Mouse (Mus musculus) embryonic facial prominence, embryonic 12.5 days (tissue): ENCODE measurements around the gene Olfr1252. TPM values are rescaled to one million over a fixed set of nuclear protein-coding genes. Genes with fewer than 3 reads are reported as not detected.

Source experiments
- ATAC-seq: fragments of 200-750 bp; cut with Nextera tagmentation; 2 replicates; pipeline ENCODE4 v1.8.0; 2017; ENCODE audit not compliant: insufficient number of reproducible peaks, insufficient read depth, low FRiP score, low TSS enrichment
- H3K27ac ChIP-seq: fragments of 300-500 bp; sonication (generic); 2 replicates; pipeline ENCODE4 v1.5.1; 2016; ENCODE audit warnings: mild to moderate bottlenecking
- H3K27me3 ChIP-seq: fragments of 300-500 bp; sonication (generic); 2 replicates; pipeline ENCODE4 v1.6.1; 2016; ENCODE audit warnings: mild to moderate bottlenecking, moderate library complexity
- H3K36me3 ChIP-seq: fragments of 300-500 bp; sonication (generic); 2 replicates; pipeline ENCODE4 v1.6.1; 2016; ENCODE audit warnings: mild to moderate bottlenecking
- H3K4me1 ChIP-seq: fragments of 300-500 bp; sonication (generic); 2 replicates; pipeline ENCODE4 v1.6.1; 2016
- H3K4me2 ChIP-seq: fragments of 300-500 bp; sonication (generic); replicated peaks from 2 replicates; pipeline ENCODE4 v1.6.1; 2016; ENCODE audit warnings: mild to moderate bottlenecking, moderate library complexity
- H3K4me3 ChIP-seq: fragments of 300-500 bp; sonication (generic); 2 replicates; pipeline ENCODE4 v1.5.1; 2016; ENCODE audit warnings: mild to moderate bottlenecking
- H3K9ac ChIP-seq: fragments of 300-500 bp; sonication (generic); 2 replicates; pipeline ENCODE4 v1.6.1; 2016; ENCODE audit warnings: mild to moderate bottlenecking, moderate library complexity
- H3K9me3 ChIP-seq: fragments of 300-500 bp; sonication (generic); 2 replicates; pipeline ENCODE4 v1.6.1; 2016; ENCODE audit warnings: mild to moderate bottlenecking, moderate library complexity
- WGBS: fragments of 180-500 bp; shearing (Covaris S2); methylation state at CpG from one replicate; pipeline ENCODE4 v1.1.7; 2016; 5-methylcytosine and 5-hydroxymethylcytosine counted together
- polyA plus RNA-seq: library from polyadenylated mRNA; unstranded; fragments of >200 nt; fragmentation: Nextera tagmentation; extraction: Ambion mirVana; gene quantifications from 2 replicates; pipeline ENCODE4 v1.2.1, GENCODE M21; 2016

Gene Olfr1252
- polyA plus RNA-seq = not detected in 2 replicates

DNA sequence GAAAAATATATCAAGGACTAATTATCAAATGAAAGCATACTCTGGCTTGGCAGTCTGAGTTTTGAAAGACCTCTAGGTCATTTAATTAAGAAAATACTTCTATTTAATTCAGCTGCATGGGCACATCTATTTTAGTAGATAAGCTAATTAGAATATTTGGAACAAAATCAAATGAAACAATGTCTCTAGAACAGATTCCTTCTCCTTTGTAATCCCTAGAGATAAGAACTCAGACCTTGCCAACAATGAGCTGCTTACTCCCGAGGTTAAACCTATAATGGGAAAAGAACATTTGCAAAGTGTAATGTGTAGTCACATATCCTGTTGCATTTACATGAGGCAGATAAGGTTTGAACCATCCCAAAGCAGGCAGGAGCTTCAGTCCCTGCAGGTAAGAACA, at the start of gene Olfr1252:
Gene Olfr1252, minus strand, starts transcription at position 101 of the 400 bp plus-strand sequence.
- H3K4me2 ChIP-seq = no peak within 1 kb of the TSS
- no peaks in the 10 kb centered on the region for H3K27me3 ChIP-seq
- ATAC-seq = no peak
- H3K9me3 ChIP-seq = no peaks in the 10 kb centered on the region
- H3K27ac ChIP-seq = no peak within 1 kb of the TSS
- no peak within 1 kb of the TSS for H3K9ac ChIP-seq
- 67% methylated on average over 1 of the region's 1 CpGs for WGBS
- H3K4me3 ChIP-seq = no peak within 1 kb of the TSS
- no peaks in the 10 kb centered on the region for H3K4me1 ChIP-seq
- H3K36me3 ChIP-seq = no peaks in the 10 kb centered on the region

DNA sequence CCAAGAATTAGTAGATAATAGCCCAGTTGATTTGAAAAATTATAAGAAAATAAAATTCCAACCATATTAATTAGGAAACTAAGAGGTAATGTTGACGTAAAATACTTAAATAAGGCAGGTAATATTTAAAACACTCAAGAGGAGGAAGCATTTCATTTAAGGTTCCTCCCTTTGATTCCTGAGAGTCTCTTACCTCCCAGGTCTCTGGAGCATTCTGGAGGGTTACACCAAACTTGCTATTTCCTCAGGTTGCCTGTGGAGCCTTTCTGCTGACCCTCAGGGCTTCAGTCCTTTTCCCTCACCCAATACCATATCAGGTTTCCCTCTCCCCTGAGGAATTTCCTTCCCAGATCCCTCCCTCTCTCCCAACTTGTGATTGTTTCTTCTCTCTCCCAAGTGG, 32.2 kb upstream of the Olfr1252 start, which contains the start of gene Olfr1253:
Gene Olfr1253, minus strand, starts transcription at position 101 of the 400 bp plus-strand sequence.
- H3K9me3 ChIP-seq = no peaks in the 10 kb centered on the region
- no peak for ATAC-seq
- no peak within 1 kb of the TSS for H3K4me3 ChIP-seq
- no peak within 1 kb of the TSS for H3K27ac ChIP-seq
- H3K36me3 ChIP-seq = no peaks in the 10 kb centered on the region
- H3K4me2 ChIP-seq = no peak within 1 kb of the TSS
- no peaks in the 10 kb centered on the region for H3K27me3 ChIP-seq
- H3K9ac ChIP-seq = no peak within 1 kb of the TSS
- WGBS = 87% methylated on average over 1 of the region's 1 CpGs
- H3K4me1 ChIP-seq = no peaks in the 10 kb centered on the region

DNA sequence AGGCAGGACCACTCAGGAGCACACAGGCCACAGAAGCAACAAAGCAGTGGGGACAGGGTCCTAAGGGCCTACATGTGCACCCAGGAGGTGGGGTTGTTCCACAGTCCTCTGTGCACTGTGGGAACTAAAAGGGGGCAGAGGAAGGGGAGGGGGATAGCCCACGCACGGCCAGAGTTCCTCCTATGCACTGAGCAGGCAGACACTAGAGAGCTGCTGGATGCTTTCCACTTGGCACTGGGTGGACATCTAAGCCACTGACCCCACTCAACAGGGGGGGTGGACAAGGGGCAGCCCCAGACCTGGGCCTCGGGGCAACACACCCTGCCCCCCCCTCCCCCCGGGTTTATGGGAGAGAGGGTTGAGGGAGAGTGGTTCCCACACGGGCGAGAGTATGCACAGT, 32.8 kb downstream of the Olfr1252 start:
- Histone ChIP-seq H3K27me3 (no peaks in the 10 kb centered on the region), H3K27ac (no peak overlapping the region), H3K9ac (no peak overlapping the region), H3K4me2 (no peak overlapping the region), H3K9me3 (no peaks in the 10 kb centered on the region), H3K4me3 (no peak overlapping the region), H3K36me3 (no peaks in the 10 kb centered on the region), H3K4me1 (no peaks in the 10 kb centered on the region)
- WGBS = 76% methylated on average over 6 of the region's 6 CpGs
- no peak for ATAC-seq

DNA sequence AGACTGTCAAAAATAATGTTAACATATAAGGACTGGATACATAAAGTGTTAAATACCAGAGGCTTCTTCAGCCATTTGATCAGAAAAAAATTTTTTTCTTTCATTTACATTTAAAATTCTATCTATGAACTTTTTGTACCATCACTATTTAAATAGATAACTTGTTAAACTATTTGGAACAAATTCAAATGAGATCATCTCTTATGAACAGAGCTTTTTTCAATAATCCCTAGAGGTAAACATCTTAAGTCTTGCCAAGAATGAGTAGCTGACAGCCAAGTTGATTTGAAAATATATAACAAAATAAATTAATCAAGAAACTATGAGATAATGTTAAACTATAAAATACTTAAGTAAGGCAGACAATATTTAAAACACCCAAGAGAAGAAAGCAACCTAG, 53.0 kb downstream of the Olfr1252 start, which contains the start of gene Olfr1251:
Gene Olfr1251, minus strand, starts transcription at position 101 of the 400 bp plus-strand sequence.
- H3K4me2 ChIP-seq = no peak within 1 kb of the TSS
- no peaks in the 10 kb centered on the region for H3K9me3 ChIP-seq
- no peak within 1 kb of the TSS for H3K27ac ChIP-seq
- no peak within 1 kb of the TSS for H3K4me3 ChIP-seq
- H3K27me3 ChIP-seq = no peaks in the 10 kb centered on the region
- H3K36me3 ChIP-seq = no peaks in the 10 kb centered on the region
- H3K4me1 ChIP-seq = no peaks in the 10 kb centered on the region
- no peak for ATAC-seq
- no peak within 1 kb of the TSS for H3K9ac ChIP-seq

Other genes starting within 250 kb of the Olfr1252 start
- gene Olfr1241, start 237.9 kb downstream of the Olfr1252 start, polyA plus RNA-seq = not detected in 2 replicates
- gene Olfr1242, start 226.7 kb downstream of the Olfr1252 start, polyA plus RNA-seq = not detected in 2 replicates
- gene Olfr1243, start 193.5 kb downstream of the Olfr1252 start, polyA plus RNA-seq = not detected in 2 replicates
- not detected in 2 replicates for gene Olfr1245, start 146.6 kb downstream of the Olfr1252 start, polyA plus RNA-seq
- not detected in 2 replicates for gene Olfr1246, start 131.9 kb downstream of the Olfr1252 start, polyA plus RNA-seq
- gene Olfr1247, start 110.9 kb downstream of the Olfr1252 start, polyA plus RNA-seq = not detected in 2 replicates
- gene Olfr1248, start 106.8 kb downstream of the Olfr1252 start, polyA plus RNA-seq = not detected in 2 replicates
- gene Olfr1249, start 90.0 kb downstream of the Olfr1252 start, polyA plus RNA-seq = not detected in 2 replicates
- gene Olfr1250, start 63.5 kb downstream of the Olfr1252 start, polyA plus RNA-seq = not detected in 2 replicates
- not detected in 2 replicates for gene Olfr1251, start 53.1 kb downstream of the Olfr1252 start, polyA plus RNA-seq
- gene Olfr1253, start 32.1 kb upstream of the Olfr1252 start, polyA plus RNA-seq = not detected in 2 replicates
- not detected in 2 replicates for gene Olfr1254, start 68.6 kb upstream of the Olfr1252 start, polyA plus RNA-seq
- not detected in 2 replicates for gene Olfr1255, start 87.0 kb upstream of the Olfr1252 start, polyA plus RNA-seq
- gene Olfr1256, start 116.5 kb upstream of the Olfr1252 start, polyA plus RNA-seq = not detected in 2 replicates
- not detected in 2 replicates for gene Olfr48, start 123.2 kb upstream of the Olfr1252 start, polyA plus RNA-seq
- gene Olfr1257, start 153.4 kb upstream of the Olfr1252 start, polyA plus RNA-seq = not detected in 2 replicates
- not detected in 2 replicates for gene Olfr1258, start 202.3 kb upstream of the Olfr1252 start, polyA plus RNA-seq
- gene Olfr1259, start 223.7 kb upstream of the Olfr1252 start, polyA plus RNA-seq = 0.04 TPM in 1 of 2 replicates, not detected in the other
- gene Olfr1260, start 249.3 kb upstream of the Olfr1252 start, polyA plus RNA-seq = not detected in 2 replicates